Mouse (Mus musculus): Measurements from ENCODE around the gene Olfr894.
"Not testable (repeated sequence)": the region's sequence is repeated elsewhere in the genome, so short reads cannot be mapped to it uniquely, and the experiment has no call there.

Gene Olfr894

DNA sequence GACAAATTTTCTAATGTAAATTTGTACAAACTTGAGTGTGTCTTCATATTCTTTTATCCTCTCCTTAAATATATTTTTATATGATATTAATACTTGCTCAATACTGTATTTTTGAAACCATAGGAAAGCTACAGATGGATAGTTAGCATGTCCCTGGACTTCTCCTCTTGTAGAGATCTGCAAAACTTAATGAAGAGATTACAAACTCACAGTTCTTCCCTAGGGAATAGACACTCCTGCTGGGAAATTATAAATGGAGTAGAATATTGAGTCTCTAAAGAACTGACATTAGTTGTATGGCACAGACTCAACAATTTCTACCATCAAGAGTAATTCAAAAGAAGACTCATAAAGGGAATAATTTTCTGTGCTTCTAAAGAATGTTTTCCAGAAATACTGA is at the start of gene Olfr894:
Gene Olfr894, plus strand, starts transcription at position 301 of the 400 bp plus-strand sequence.
- no peak for DNase-seq

DNA sequence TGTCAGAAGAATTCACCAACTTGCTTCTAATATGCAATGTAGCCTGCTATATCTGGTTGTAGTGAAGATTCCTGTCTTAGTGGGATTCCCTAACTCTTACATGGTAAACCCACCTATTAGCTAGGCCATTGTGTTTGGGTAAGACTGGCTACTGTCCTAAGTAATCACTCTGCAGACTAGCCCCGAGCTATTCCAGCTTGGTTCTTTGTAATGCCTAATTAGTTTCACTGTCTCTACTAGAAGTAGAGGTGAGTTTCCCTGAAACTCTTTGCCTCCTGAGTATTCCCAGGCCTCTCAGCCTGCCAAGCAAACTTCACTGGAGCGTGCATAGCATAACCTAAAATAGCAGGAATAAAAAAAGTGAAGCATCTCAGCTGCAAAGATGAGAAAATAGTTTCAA is 49.5 kb upstream of the Olfr894 start:
- DNase-seq = not testable (repeated sequence)

DNA sequence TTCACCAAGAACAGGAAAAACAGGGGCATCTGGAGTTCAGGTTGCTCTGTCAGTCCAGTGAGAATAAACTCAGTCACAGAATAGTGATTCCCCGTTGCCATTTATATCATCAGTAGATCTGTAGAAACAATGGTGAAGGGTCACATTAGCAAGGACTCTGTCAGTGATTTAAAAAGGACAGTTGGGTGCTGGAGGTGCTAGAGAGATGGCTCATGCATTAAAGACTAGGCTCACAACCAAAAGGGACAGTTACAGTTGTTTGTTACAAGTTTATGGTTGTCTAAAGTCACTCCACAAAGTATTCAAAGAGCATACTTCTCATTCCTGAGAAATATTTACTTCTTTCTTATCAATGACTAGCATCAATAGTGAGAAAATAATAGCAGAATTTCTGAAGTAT is 37.1 kb upstream of the Olfr894 start, which contains the start of gene Olfr891:
Gene Olfr891, minus strand, starts transcription at position 101 of the 400 bp plus-strand sequence.
- DNase-seq = no peak

DNA sequence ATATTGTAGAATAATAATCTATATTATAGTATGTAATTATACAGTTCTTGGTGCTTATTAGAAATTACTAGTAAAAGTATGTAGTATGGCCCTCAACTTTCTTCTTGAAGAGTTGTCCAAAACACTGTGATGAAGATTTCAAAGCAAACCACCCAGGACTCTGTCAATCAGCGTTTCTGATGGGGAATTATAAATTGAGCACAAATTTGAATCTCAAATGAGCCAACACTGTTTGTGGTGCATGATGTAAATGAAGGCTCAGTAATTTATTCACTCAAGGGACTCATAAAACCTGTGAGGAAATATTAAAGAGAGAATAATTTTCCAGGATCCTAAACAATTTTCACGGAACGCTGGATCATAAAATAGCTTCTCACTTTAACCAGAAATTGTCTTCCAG is 9.8 kb upstream of the Olfr894 start, which contains the start of gene Olfr893:
Gene Olfr893, plus strand, starts transcription at position 301 of the 400 bp plus-strand sequence.
- no peak for DNase-seq

DNA sequence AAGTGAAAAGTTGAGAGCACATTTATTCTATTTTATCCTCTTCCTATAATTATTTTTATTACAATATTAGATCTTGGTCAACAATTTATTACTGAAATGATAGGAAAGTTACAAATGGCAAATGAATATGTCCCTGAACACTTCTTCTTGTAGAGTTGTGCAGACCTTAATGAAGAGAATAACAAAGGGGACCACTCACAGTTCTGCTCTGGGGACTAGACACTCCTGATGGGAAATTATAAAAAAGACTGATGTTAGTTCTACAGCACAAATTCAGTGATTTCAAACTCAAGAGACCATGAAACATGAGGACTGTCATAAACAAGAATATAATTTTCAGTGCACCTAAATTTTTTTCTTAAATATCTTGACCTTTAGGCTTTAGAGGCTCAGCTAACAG is 34.6 kb downstream of the Olfr894 start, which contains the start of gene Olfr143:
Gene Olfr143, plus strand, starts transcription at position 301 of the 400 bp plus-strand sequence.
- no peak for DNase-seq

DNA sequence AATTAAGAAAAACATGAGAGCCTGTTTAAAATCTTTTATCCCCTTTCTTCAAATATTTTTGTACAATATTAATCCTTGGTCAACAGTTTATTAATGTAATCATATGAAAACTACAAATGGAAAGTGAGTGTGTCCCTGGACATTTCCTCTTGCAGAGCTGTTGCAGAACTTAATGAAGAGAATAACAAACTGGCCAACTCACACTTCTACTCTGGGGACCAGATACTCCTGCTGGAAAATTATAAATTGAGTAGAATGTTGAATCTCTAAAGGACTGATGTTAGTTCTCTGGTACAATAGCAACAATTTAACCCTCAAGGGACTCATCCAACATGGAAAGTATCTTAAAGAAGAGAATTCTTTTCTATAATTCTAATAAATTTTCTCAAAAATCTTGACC is 49.7 kb downstream of the Olfr894 start, which contains the start of gene Olfr895:
Gene Olfr895, plus strand, starts transcription at position 301 of the 400 bp plus-strand sequence.
- no peak for DNase-seq

Measured in spleen, adult 18-20 months (tissue).